Mouse (Mus musculus) CH12.LX (cell line): ENCODE results near the gene 4930402H24Rik. TPM values are rescaled to one million over a fixed set of nuclear protein-coding genes. Genes with fewer than 3 reads are reported as not detected.

ENCODE experiments used
- DNase-seq: peaks from one replicate; pipeline ENCODE4 v3.0.0-alpha.2; 2013; ENCODE audit errors: extremely low read depth
- H3K27ac ChIP-seq: 2 replicates; pipeline ENCODE4 v1.5.1; 2012; ENCODE audit warnings: low read depth, mild to moderate bottlenecking, control low read depth, moderate library complexity; ENCODE audit not compliant: insufficient read depth
- H3K27me3 ChIP-seq: replicated peaks from 2 replicates; pipeline ENCODE3; 2012; ENCODE audit warnings: inconsistent platforms
- H3K36me3 ChIP-seq, 2 experiments: replicated peaks in 1 of 2; 2 replicates each; pipeline versions ENCODE3 to v1.6.1; 2012; ENCODE audit warnings: inconsistent platforms in 1 of 2, low read length in 1 of 2, mild to moderate bottlenecking in 1 of 2, mixed read lengths in 1 of 2, moderate library complexity in 1 of 2; ENCODE audit not compliant: control insufficient read depth in 1 of 2, insufficient read depth in 1 of 2
- H3K4me1 ChIP-seq, 2 experiments: 2 replicates each; pipeline ENCODE4 v1.6.1; 2012; ENCODE audit warnings: inconsistent platforms in 1 of 2, moderate library complexity in 1 of 2; ENCODE audit not compliant: insufficient read depth in 2 of 2, control insufficient read depth in 1 of 2
- H3K4me2 ChIP-seq: 2 replicates; pipeline ENCODE4 v1.6.1; 2012; ENCODE audit warnings: low read depth, mild to moderate bottlenecking, control low read depth; ENCODE audit not compliant: poor library complexity, insufficient read depth, severe bottlenecking
- H3K4me3 ChIP-seq, 3 experiments: fragments of 150-350 bp in 1 of 3; sonication (generic) in 1 of 3; replicated peaks in 1 of 3; 2 replicates each; pipeline versions ENCODE3 to v1.5.1; 2011 to 2012; ENCODE audit warnings: low read depth in 2 of 3, low read length in 2 of 3, mild to moderate bottlenecking in 2 of 3, moderate library complexity in 2 of 3, control low read depth in 1 of 3, improper control_type of control experiment in 1 of 3, inconsistent platforms in 1 of 3, mixed read lengths in 1 of 3; ENCODE audit not compliant: poor library complexity in 1 of 3
- H3K79me2 ChIP-seq: replicated peaks from 2 replicates; pipeline ENCODE4 v1.6.1; 2012; ENCODE audit warnings: mild to moderate bottlenecking, moderate library complexity; ENCODE audit not compliant: control insufficient read depth, poor library complexity, insufficient read depth, severe bottlenecking; ENCODE audit errors: extremely low read depth
- H3K9ac ChIP-seq: 2 replicates; pipeline ENCODE4 v1.6.1; 2012; ENCODE audit warnings: low read depth, mild to moderate bottlenecking, control low read depth, moderate library complexity; ENCODE audit not compliant: insufficient read depth
- H3K9me3 ChIP-seq: replicated peaks from 2 replicates; pipeline ENCODE3; 2012; ENCODE audit warnings: low read length, inconsistent platforms, mixed read lengths
- BHLHE40 ChIP-seq: IDR thresholded peaks from 2 replicates; pipeline ENCODE4 v1.6.1; 2011; ENCODE audit warnings: mild to moderate bottlenecking, low read depth, low read length, improper control_type of control experiment
- CHD1 ChIP-seq: IDR thresholded peaks from 2 replicates; pipeline ENCODE4 v1.6.1; 2012; ENCODE audit warnings: low read depth, low read length, improper control_type of control experiment, inconsistent platforms
- CHD2 ChIP-seq: IDR thresholded peaks from 2 replicates; pipeline ENCODE4 v1.6.1; 2011; ENCODE audit warnings: low read length, improper control_type of control experiment
- CTCF ChIP-seq, 2 experiments: IDR thresholded peaks in 1 of 2; conservative IDR thresholded peaks in 1 of 2; 2 replicates each; pipeline ENCODE4 v1.5.1; 2011 to 2012; ENCODE audit warnings: low read depth in 2 of 2, low read length in 2 of 2, improper control_type of control experiment in 1 of 2, inconsistent platforms in 1 of 2, mild to moderate bottlenecking in 1 of 2, moderate library complexity in 1 of 2
- E2F4 ChIP-seq: IDR thresholded peaks from 2 replicates; pipeline ENCODE4 v1.6.1; 2011; ENCODE audit warnings: low read depth, low read length, improper control_type of control experiment; ENCODE audit not compliant: insufficient replicate concordance
- EP300 ChIP-seq: IDR thresholded peaks from 2 replicates; pipeline ENCODE4 v1.6.1; 2011; ENCODE audit warnings: low read length, improper control_type of control experiment
- GABPA ChIP-seq: IDR thresholded peaks from 2 replicates; pipeline ENCODE4 v1.6.1; 2012; ENCODE audit warnings: low read depth, low read length, improper control_type of control experiment, inconsistent platforms; ENCODE audit not compliant: insufficient replicate concordance
- HCFC1 ChIP-seq: IDR thresholded peaks from 2 replicates; pipeline ENCODE4 v1.6.1; 2012; ENCODE audit warnings: low read depth, mild to moderate bottlenecking, inconsistent platforms, low read length, improper control_type of control experiment
- JUN ChIP-seq: IDR thresholded peaks from 2 replicates; pipeline ENCODE4 v1.6.1; 2011; ENCODE audit warnings: low read depth, mild to moderate bottlenecking, low read length, improper control_type of control experiment, moderate library complexity; ENCODE audit not compliant: insufficient read depth
- JUND ChIP-seq: conservative IDR thresholded peaks from 2 replicates; pipeline ENCODE4 v1.6.1; 2011; ENCODE audit warnings: low read depth, low read length, improper control_type of control experiment
- KAT2A ChIP-seq: IDR thresholded peaks from 2 replicates; pipeline ENCODE4 v1.6.1; 2012; ENCODE audit warnings: low read length, improper control_type of control experiment, inconsistent platforms; ENCODE audit not compliant: insufficient replicate concordance
- MAX ChIP-seq: IDR thresholded peaks from 2 replicates; pipeline ENCODE4 v1.6.1; 2011; ENCODE audit warnings: low read length, improper control_type of control experiment
- MEF2A ChIP-seq: IDR thresholded peaks from 2 replicates; pipeline ENCODE4 v1.6.1; 2014; ENCODE audit warnings: low read depth, mild to moderate bottlenecking, inconsistent platforms, low read length, improper control_type of control experiment, borderline replicate concordance
- MXI1 ChIP-seq: IDR thresholded peaks from 2 replicates; pipeline ENCODE4 v1.6.1; 2011; ENCODE audit warnings: mild to moderate bottlenecking, low read depth, low read length, improper control_type of control experiment
- MYC ChIP-seq: IDR thresholded peaks from 2 replicates; pipeline ENCODE4 v1.6.1; 2011; ENCODE audit warnings: low read depth, mild to moderate bottlenecking, improper control_type of control experiment, low read length
- NRF1 ChIP-seq: IDR thresholded peaks from 2 replicates; pipeline ENCODE4 v1.6.1; 2014; ENCODE audit warnings: low read depth, mild to moderate bottlenecking, inconsistent platforms, low read length, improper control_type of control experiment, moderate library complexity
- PAX5 ChIP-seq: IDR thresholded peaks from 2 replicates; pipeline ENCODE4 v1.6.1; 2012; ENCODE audit warnings: low read length, inconsistent platforms, mixed read lengths
- POLR2A ChIP-seq: IDR thresholded peaks from 2 replicates; pipeline ENCODE4 v1.6.1; 2011; ENCODE audit warnings: low read depth, mild to moderate bottlenecking, improper control_type of control experiment, low read length
- RAD21 ChIP-seq: IDR thresholded peaks from 2 replicates; pipeline ENCODE4 v1.6.1; 2011; ENCODE audit warnings: low read depth, mild to moderate bottlenecking, low read length, improper control_type of control experiment, moderate library complexity
- RCOR1 ChIP-seq: conservative IDR thresholded peaks from 2 replicates; pipeline ENCODE4 v1.6.1; 2012; ENCODE audit warnings: low read depth, mild to moderate bottlenecking, inconsistent platforms, low read length, improper control_type of control experiment
- SIN3A ChIP-seq: IDR thresholded peaks from 2 replicates; pipeline ENCODE4 v1.6.1; 2012; ENCODE audit warnings: low read length, improper control_type of control experiment, inconsistent platforms
- TBP ChIP-seq: conservative IDR thresholded peaks from 2 replicates; pipeline ENCODE4 v1.6.1; 2011; ENCODE audit warnings: low read depth, low read length, improper control_type of control experiment
- TCF12 ChIP-seq: IDR thresholded peaks from 2 replicates; pipeline ENCODE4 v1.6.1; 2014; ENCODE audit warnings: low read depth, mild to moderate bottlenecking, inconsistent platforms, low read length, improper control_type of control experiment
- USF1 ChIP-seq: IDR thresholded peaks from 2 replicates; pipeline ENCODE4 v1.6.1; 2014; ENCODE audit warnings: low read depth, mild to moderate bottlenecking, inconsistent platforms, low read length, improper control_type of control experiment
- USF2 ChIP-seq: conservative IDR thresholded peaks from 2 replicates; pipeline ENCODE4 v1.6.1; 2011; ENCODE audit warnings: low read depth, low read length, improper control_type of control experiment
- ZC3H11A ChIP-seq: IDR thresholded peaks from 2 replicates; pipeline ENCODE4 v1.6.1; 2012; ENCODE audit warnings: low read depth, mild to moderate bottlenecking, inconsistent platforms, low read length, improper control_type of control experiment
- ZKSCAN1 ChIP-seq: IDR thresholded peaks from 2 replicates; pipeline ENCODE4 v1.6.1; 2012; ENCODE audit warnings: low read depth, inconsistent platforms, low read length, improper control_type of control experiment, borderline replicate concordance
- dilution Hi-C: fragments of 300-500 bp; cut with MboI; formaldehyde crosslinking; loops from 2 replicates; pipeline ENCODE4 v1.14.3; 2020; ENCODE audit warnings: low sequenced_read_pairs; ENCODE audit not compliant: extremely low pct_unique_long_range_greater_than_20kb, extremely low pct_ligation_motif_present
- in situ Hi-C: fragments of 300-500 bp; cut with MboI; formaldehyde crosslinking; loops from 3 replicates; pipeline ENCODE4 v1.14.3; 2019; ENCODE audit warnings: low sequenced_read_pairs, low pct_ligation_motif_present, low pct_unique_long_range_greater_than_20kb, mixed read lengths
- polyA plus RNA-seq: library from polyadenylated mRNA; unstranded; fragments of >175 nt; gene quantifications from 2 replicates; pipeline ENCODE4 v1.2.1, GENCODE M21; 2012; ENCODE audit warnings: low read depth; ENCODE audit not compliant: insufficient read length
- total RNA-seq, 2 experiments: library from RNA; depleted of rRNA; stranded (reverse); fragments of 300-350 nt in 1 of 2; fragments of >200 nt in 1 of 2; gene quantifications; 2 replicates each; pipeline ENCODE4 v1.2.3; 2012 to 2014

The 4930402H24Rik gene
- total and polyA plus RNA-seq, 3 experiments: 4.2 to 4.8 (median 4.2) TPM

DNA sequence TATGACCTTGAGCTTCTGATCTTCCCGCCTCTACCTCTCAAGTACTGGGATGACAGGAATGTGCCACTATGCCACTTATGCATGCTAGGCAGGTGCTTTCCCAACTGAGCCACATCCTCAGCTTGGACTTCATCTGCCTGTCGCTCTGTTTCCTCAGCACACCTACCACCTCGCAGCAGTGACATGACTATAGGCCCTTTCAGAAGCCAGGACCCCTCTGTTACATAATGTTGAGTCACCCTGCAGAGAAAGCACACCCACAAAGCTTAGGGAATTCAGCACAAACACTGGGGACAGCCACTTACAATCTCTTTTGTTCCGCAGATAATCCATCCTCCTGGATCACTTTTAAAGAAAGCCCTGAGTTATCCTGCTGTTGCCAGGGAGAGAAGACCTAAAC lies 166.1 kb downstream of the 4930402H24Rik start:
- no peak for TF ChIP-seq USF1
- TF ChIP-seq MXI1: no peak
- no peak for TF ChIP-seq KAT2A
- no peak for TF ChIP-seq MAX
- no peak for TF ChIP-seq E2F4
- TF ChIP-seq PAX5: no peak
- peaks cover 3% of the 10 kb centered on the region for H3K9me3 ChIP-seq
- peaks cover 0 to 16% of the 10 kb centered on the region in 2 experiments for H3K36me3 ChIP-seq
- H3K27ac ChIP-seq: no peak overlapping the region
- no peaks in the 10 kb centered on the region for H3K79me2 ChIP-seq
- DNase-seq: no peak
- H3K4me3 ChIP-seq: no peak overlapping the region
- H3K4me1 ChIP-seq: no peaks in the 10 kb centered on the region
- no peaks in the 10 kb centered on the region for H3K27me3 ChIP-seq
- no peak overlapping the region for H3K9ac ChIP-seq
- dilution Hi-C loops (no loop called here), in situ Hi-C loops (no loop called here)
- no peak overlapping the region for H3K4me2 ChIP-seq

DNA sequence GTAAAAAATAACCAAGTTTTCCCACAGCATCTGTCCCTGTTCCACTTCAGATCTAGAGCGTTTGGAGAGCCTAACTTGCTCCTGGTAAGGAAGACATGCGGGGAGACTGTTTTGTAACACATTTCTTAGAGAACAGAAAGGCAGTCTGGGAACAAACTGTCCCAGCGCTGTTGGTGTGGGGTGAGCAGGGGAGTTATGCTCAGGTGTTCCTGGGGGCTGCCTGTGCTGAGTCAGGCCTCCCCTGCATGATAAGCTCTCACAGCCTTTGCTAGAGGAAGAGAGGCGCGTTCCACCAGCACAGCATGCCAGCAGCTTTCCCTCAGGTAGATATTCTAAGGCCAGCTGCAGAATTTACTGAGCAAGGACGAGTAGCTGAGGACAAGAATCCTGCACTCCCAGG lies 168.2 kb downstream of the 4930402H24Rik start:
- H3K4me2 ChIP-seq: no peak overlapping the region

DNA sequence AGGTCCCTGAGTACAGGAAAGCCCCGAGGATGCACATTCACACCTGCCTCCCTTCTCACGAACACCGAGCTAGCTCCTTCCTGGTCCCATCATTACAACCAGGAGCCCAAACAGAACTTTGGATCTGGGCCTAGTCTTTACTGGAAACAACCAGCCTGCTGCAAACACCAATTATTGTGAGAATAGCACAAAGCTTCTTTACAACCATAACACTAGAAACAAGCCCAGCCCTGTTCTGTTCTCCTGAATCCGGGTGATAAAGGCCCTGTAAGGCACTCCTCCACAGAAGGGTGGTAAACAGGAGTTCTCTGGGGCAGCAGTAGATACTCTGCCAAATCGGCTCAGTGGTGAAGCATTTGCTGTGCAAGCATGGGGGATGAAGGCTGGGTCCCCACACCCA lies 170.9 kb downstream of the 4930402H24Rik start:
- Histone ChIP-seq H3K79me2 (no peaks in the 10 kb centered on the region), H3K4me1 (peaks cover 0 to 6% of the 10 kb centered on the region in 2 experiments; a peak in 1 of 4 replicates), H3K36me3 (peaks cover 3 to 17% of the 10 kb centered on the region in 2 experiments), H3K4me3 (no peak overlapping the region), H3K9me3 (no peaks in the 10 kb centered on the region), H3K27ac (no peak overlapping the region), H3K9ac (no peak overlapping the region), H3K27me3 (no peaks in the 10 kb centered on the region), H3K4me2 (no peak overlapping the region)
- in situ Hi-C loops (no loop called here), dilution Hi-C loops (no loop called here)
- no peak for DNase-seq
- TF ChIP-seq CTCF (conservative IDR thresholded peaks at IDR 0.05 in 1 of 2, IDR thresholded peaks at IDR 0.05 in 1 of 2; ENCODE audit: low read depth in 2 of 2, low read length in 2 of 2): no peak
- no peak for TF ChIP-seq NRF1
- no peak for TF ChIP-seq EP300
- no peak for TF ChIP-seq USF2
- no peak for TF ChIP-seq ZC3H11A
- no peak for TF ChIP-seq CHD2
- no peak for TF ChIP-seq GABPA
- no peak for TF ChIP-seq BHLHE40
- TF ChIP-seq PAX5: no peak
- TF ChIP-seq POLR2A: no peak
- no peak for TF ChIP-seq KAT2A
- TF ChIP-seq JUND: no peak
- TF ChIP-seq E2F4: no peak
- no peak for TF ChIP-seq MYC
- no peak for TF ChIP-seq RCOR1
- TF ChIP-seq TBP: no peak
- no peak for TF ChIP-seq CHD1
- TF ChIP-seq MEF2A: no peak

More for the DNA sequence above, 168.2 kb downstream of the 4930402H24Rik start:
- dilution Hi-C loops: no loop called here
- no peak for DNase-seq
- H3K27ac ChIP-seq: no peak overlapping the region
- no peaks in the 10 kb centered on the region for H3K27me3 ChIP-seq
- in situ Hi-C loops: no loop called here
- H3K4me1 ChIP-seq: peaks cover 0 to 6% of the 10 kb centered on the region in 2 experiments; a peak in 1 of 4 replicates
- H3K9me3 ChIP-seq: no peaks in the 10 kb centered on the region
- H3K9ac ChIP-seq: no peak overlapping the region
- no peak for TF ChIP-seq POLR2A
- TF ChIP-seq HCFC1: no peak
- TF ChIP-seq MXI1: no peak
- TF ChIP-seq TCF12: no peak
- no peak for TF ChIP-seq ZKSCAN1
- no peak for TF ChIP-seq BHLHE40
- TF ChIP-seq GABPA: no peak
- TF ChIP-seq JUN: no peak
- no peak for TF ChIP-seq KAT2A
- TF ChIP-seq SIN3A: no peak
- no peak for TF ChIP-seq CHD2
- no peak for TF ChIP-seq PAX5
- TF ChIP-seq USF1: no peak
- no peak for TF ChIP-seq RCOR1
- TF ChIP-seq ZC3H11A: no peak
- no peak for TF ChIP-seq MYC
- TF ChIP-seq RAD21: no peak
- no peak for TF ChIP-seq CHD1
- no peaks in the 10 kb centered on the region for H3K79me2 ChIP-seq
- H3K36me3 ChIP-seq: peaks cover 0 to 12% of the 10 kb centered on the region in 2 experiments
- H3K4me3 ChIP-seq: no peak overlapping the region
